Mouse (Mus musculus) spleen, adult 2 months (tissue): Measurements from ENCODE around the gene Oxct2b.
"Not testable (repeated sequence)": the region's sequence is repeated elsewhere in the genome, so short reads cannot be mapped to it uniquely, and the experiment has no call there.

Experiments
- CTCF ChIP-seq: fragments of 200-500 bp; IDR thresholded peaks from 2 replicates; pipeline ENCODE4 v1.5.1; 2011; ENCODE audit warnings: mild to moderate bottlenecking, inconsistent platforms; ENCODE audit not compliant: insufficient read depth, insufficient read length, insufficient replicate concordance; ENCODE audit errors: extremely low read depth
- POLR2A ChIP-seq: fragments of 200-500 bp; IDR thresholded peaks from 2 replicates; pipeline ENCODE4 v1.6.1; 2011; ENCODE audit warnings: low read depth, low read length, inconsistent platforms

- not testable (repeated sequence) for TF ChIP-seq POLR2A, CTCF
These were observed 1.4 kb upstream of the Oxct2b start for GRCm38 (mm10) chr4:123114651-123115050.
